Mouse (Mus musculus) intestine, embryonic 15.5 days (tissue): Measurements from ENCODE around the gene Col12a1. TPM values are rescaled to one million over a fixed set of nuclear protein-coding genes. Genes with fewer than 3 reads are reported as not detected.
"Not testable (repeated sequence)": the region's sequence is repeated elsewhere in the genome, so short reads cannot be mapped to it uniquely, and the experiment has no call there.

Experiments
- ATAC-seq: fragments of 200-750 bp; cut with Nextera tagmentation; 2 replicates; pipeline ENCODE4 v1.8.0; 2017; ENCODE audit warnings: moderate TSS enrichment, moderate library complexity
- H3K27ac ChIP-seq: fragments of 300-500 bp; sonication (generic); 2 replicates; pipeline ENCODE4 v1.5.1; 2015; ENCODE audit warnings: mild to moderate bottlenecking, inconsistent platforms
- H3K27me3 ChIP-seq: fragments of 300-500 bp; sonication (generic); replicated peaks from 2 replicates; pipeline ENCODE4 v1.6.1; 2015; ENCODE audit warnings: inconsistent platforms
- H3K36me3 ChIP-seq: fragments of 300-500 bp; sonication (generic); 2 replicates; pipeline ENCODE4 v1.6.1; 2015; ENCODE audit warnings: inconsistent platforms
- H3K4me1 ChIP-seq: fragments of 300-500 bp; sonication (generic); replicated peaks from 2 replicates; pipeline ENCODE4 v1.6.1; 2015; ENCODE audit warnings: inconsistent platforms
- H3K4me2 ChIP-seq: fragments of 300-500 bp; sonication (generic); replicated peaks from 2 replicates; pipeline ENCODE4 v1.6.1; 2015; ENCODE audit warnings: mild to moderate bottlenecking, inconsistent platforms
- H3K4me3 ChIP-seq: fragments of 300-500 bp; sonication (generic); replicated peaks from 2 replicates; pipeline ENCODE4 v1.5.1; 2015; ENCODE audit warnings: inconsistent platforms
- H3K9ac ChIP-seq: fragments of 300-500 bp; sonication (generic); 2 replicates; pipeline ENCODE4 v1.6.1; 2015; ENCODE audit warnings: inconsistent platforms
- H3K9me3 ChIP-seq: fragments of 300-500 bp; sonication (generic); 2 replicates; pipeline ENCODE4 v1.6.1; 2016; ENCODE audit warnings: inconsistent platforms
- WGBS: fragments of 180-500 bp; shearing (Covaris S2); methylation state at CpG from one replicate; pipeline ENCODE4 v1.1.7; 2015; 5-methylcytosine and 5-hydroxymethylcytosine counted together
- polyA plus RNA-seq: library from polyadenylated mRNA; unstranded; fragments of >200 nt; fragmentation: Nextera tagmentation; extraction: Ambion mirVana; gene quantifications from 2 replicates; pipeline ENCODE4 v1.2.1, GENCODE M21; 2015

Gene Col12a1
- polyA plus RNA-seq, 1 experiment from 2014 or later: 36.2 TPM

GRCm38 (mm10) chr9:79686049-79686448, 32.6 kb downstream of the Col12a1 start:
- no peak overlapping the region for H3K9ac ChIP-seq
- H3K27me3 ChIP-seq: no peaks in the 10 kb centered on the region
- no peak for ATAC-seq
- no peaks in the 10 kb centered on the region for H3K4me1 ChIP-seq
- no peak overlapping the region for H3K4me2 ChIP-seq
- no peaks in the 10 kb centered on the region for H3K36me3 ChIP-seq
- H3K9me3 ChIP-seq: no peaks in the 10 kb centered on the region
- H3K27ac ChIP-seq: no peak overlapping the region
- WGBS: 51% methylated on average over 1 of the region's 1 CpGs
- no peak overlapping the region for H3K4me3 ChIP-seq

GRCm38 (mm10) chr9:79680453-79681240, 38.0 kb downstream of the Col12a1 start:
- H3K36me3 ChIP-seq: no peaks in the 10 kb centered on the region
- ATAC-seq: no peak
- WGBS: 66% methylated on average over 4 of the region's 4 CpGs
- H3K4me2 ChIP-seq: no peak overlapping the region
- no peaks in the 10 kb centered on the region for H3K27me3 ChIP-seq
- H3K4me1 ChIP-seq: no peaks in the 10 kb centered on the region
- H3K9ac ChIP-seq: no peak overlapping the region
- no peak overlapping the region for H3K4me3 ChIP-seq
- no peaks in the 10 kb centered on the region for H3K9me3 ChIP-seq
- no peak overlapping the region for H3K27ac ChIP-seq

- H3K27me3 ChIP-seq, H3K27ac ChIP-seq, H3K9me3 ChIP-seq, H3K4me3 ChIP-seq, H3K4me2 ChIP-seq, ATAC-seq, H3K36me3 ChIP-seq, H3K4me1 ChIP-seq, H3K9ac ChIP-seq: not testable (repeated sequence)
- 86% methylated on average over 1 of the region's 1 CpGs for WGBS
Measured at GRCm38 (mm10) chr9:79668806-79669205, 49.8 kb downstream of the Col12a1 start.

GRCm38 (mm10) chr9:79653327-79654150, 65.1 kb downstream of the Col12a1 start:
- Histone ChIP-seq H3K9ac (no peak overlapping the region), H3K27me3 (no peaks in the 10 kb centered on the region), H3K36me3 (no peaks in the 10 kb centered on the region), H3K9me3 (no peaks in the 10 kb centered on the region), H3K4me2 (no peak overlapping the region), H3K4me3 (no peak overlapping the region), H3K4me1 (no peaks in the 10 kb centered on the region), H3K27ac (no peak overlapping the region)
- WGBS: 81% methylated on average over 16 of the region's 16 CpGs
- ATAC-seq: no peak

GRCm38 (mm10) chr9:79648587-79648986, 70.0 kb downstream of the Col12a1 start:
- WGBS: 78% methylated on average over 9 of the region's 9 CpGs
- ATAC-seq: no peak
- Histone ChIP-seq H3K4me2 (no peak overlapping the region), H3K27ac (no peak overlapping the region), H3K4me1 (no peaks in the 10 kb centered on the region), H3K4me3 (no peak overlapping the region), H3K27me3 (no peaks in the 10 kb centered on the region), H3K9me3 (no peaks in the 10 kb centered on the region), H3K9ac (no peak overlapping the region), H3K36me3 (0 out of 2 replicates have a peak, but pooled peaks cover 2% of the 10 kb centered on the region)

- H3K27me3 ChIP-seq: no peaks in the 10 kb centered on the region
- H3K4me2 ChIP-seq: no peak overlapping the region
- ATAC-seq: no peak
- no peaks in the 10 kb centered on the region for H3K9me3 ChIP-seq
- no peak overlapping the region for H3K27ac ChIP-seq
- WGBS: 62% methylated on average over 3 of the region's 3 CpGs
- no peak overlapping the region for H3K4me3 ChIP-seq
- no peak overlapping the region for H3K9ac ChIP-seq
- no peaks in the 10 kb centered on the region for H3K4me1 ChIP-seq
- H3K36me3 ChIP-seq: 0 out of 2 replicates have a peak, but pooled peaks cover 2% of the 10 kb centered on the region
Measured at GRCm38 (mm10) chr9:79645757-79646156, 72.9 kb downstream of the Col12a1 start.

- WGBS: 54% methylated on average over 11 of the region's 11 CpGs
- H3K36me3 ChIP-seq: no peaks in the 10 kb centered on the region
- no peak overlapping the region for H3K27ac ChIP-seq
- H3K4me3 ChIP-seq: no peak overlapping the region
- no peaks in the 10 kb centered on the region for H3K4me1 ChIP-seq
- no peaks in the 10 kb centered on the region for H3K9me3 ChIP-seq
- no peaks in the 10 kb centered on the region for H3K27me3 ChIP-seq
- ATAC-seq: no peak
- no peak overlapping the region for H3K4me2 ChIP-seq
- H3K9ac ChIP-seq: no peak overlapping the region
Measured at GRCm38 (mm10) chr9:79639430-79640090, 79.1 kb downstream of the Col12a1 start.

GRCm38 (mm10) chr9:79637879-79638278, 80.8 kb downstream of the Col12a1 start:
- Histone ChIP-seq H3K27me3 (no peaks in the 10 kb centered on the region), H3K27ac (no peak overlapping the region), H3K4me1 (no peaks in the 10 kb centered on the region), H3K4me2 (no peak overlapping the region), H3K9ac (no peak overlapping the region), H3K9me3 (no peaks in the 10 kb centered on the region), H3K36me3 (no peaks in the 10 kb centered on the region), H3K4me3 (no peak overlapping the region)
- ATAC-seq: no peak
- WGBS: 19% methylated on average over 4 of the region's 4 CpGs

- ATAC-seq: no peak
- Histone ChIP-seq H3K36me3 (no peaks in the 10 kb centered on the region), H3K9ac (no peak overlapping the region), H3K27ac (no peak overlapping the region), H3K9me3 (no peaks in the 10 kb centered on the region), H3K4me3 (no peak overlapping the region), H3K4me2 (no peak overlapping the region), H3K27me3 (no peaks in the 10 kb centered on the region), H3K4me1 (no peaks in the 10 kb centered on the region)
- 94% methylated on average over 1 of the region's 1 CpGs for WGBS
Measured at GRCm38 (mm10) chr9:79634076-79634475, 84.6 kb downstream of the Col12a1 start.

- no peak overlapping the region for H3K9ac ChIP-seq
- no peaks in the 10 kb centered on the region for H3K4me1 ChIP-seq
- no peak for ATAC-seq
- H3K27me3 ChIP-seq: no peaks in the 10 kb centered on the region
- H3K9me3 ChIP-seq: no peaks in the 10 kb centered on the region
- no peak overlapping the region for H3K4me2 ChIP-seq
- WGBS: 89% methylated on average over 7 of the region's 7 CpGs
- H3K4me3 ChIP-seq: no peak overlapping the region
- H3K27ac ChIP-seq: no peak overlapping the region
- no peaks in the 10 kb centered on the region for H3K36me3 ChIP-seq
Measured at GRCm38 (mm10) chr9:79631186-79631585, 87.4 kb downstream of the Col12a1 start.

GRCm38 (mm10) chr9:79618839-79619597, 99.6 kb downstream of the Col12a1 start:
- no peaks in the 10 kb centered on the region for H3K36me3 ChIP-seq
- no peak for ATAC-seq
- no peak overlapping the region for H3K4me2 ChIP-seq
- WGBS: 76% methylated on average over 6 of the region's 6 CpGs
- no peaks in the 10 kb centered on the region for H3K9me3 ChIP-seq
- H3K27me3 ChIP-seq: no peaks in the 10 kb centered on the region
- no peak overlapping the region for H3K27ac ChIP-seq
- no peak overlapping the region for H3K9ac ChIP-seq
- H3K4me3 ChIP-seq: no peak overlapping the region
- peaks cover 3% of the 10 kb centered on the region; the same call in 1 of the 2 replicates for H3K4me1 ChIP-seq
